Mouse (Mus musculus) hindbrain, embryonic 10.5 days (tissue): Measurements from ENCODE around the gene Tbx20. TPM values are rescaled to one million over a fixed set of nuclear protein-coding genes. Genes with fewer than 3 reads are reported as not detected.
A peak's percentile ranks its signal among the peaks of the same experiment; 100 is the strongest.

Experiments used
- DNase-seq: peaks from one replicate; pipeline ENCODE4 v3.0.0-alpha.2; 2017; ENCODE audit warnings: low spot score
- H3K27ac ChIP-seq: fragments of 300-500 bp; sonication (generic); 2 replicates; pipeline ENCODE4 v1.5.1; 2016; ENCODE audit warnings: mild to moderate bottlenecking, moderate library complexity
- H3K27me3 ChIP-seq: fragments of 300-500 bp; sonication (generic); 2 replicates; pipeline ENCODE4 v1.6.1; 2016; ENCODE audit warnings: mild to moderate bottlenecking; ENCODE audit not compliant: poor library complexity, insufficient read depth, severe bottlenecking
- H3K36me3 ChIP-seq: fragments of 300-500 bp; sonication (generic); 2 replicates; pipeline ENCODE4 v1.6.1; 2016; ENCODE audit warnings: mild to moderate bottlenecking, moderate library complexity
- H3K4me1 ChIP-seq: fragments of 300-500 bp; sonication (generic); replicated peaks from 2 replicates; pipeline ENCODE4 v1.6.1; 2016; ENCODE audit warnings: mild to moderate bottlenecking
- H3K4me3 ChIP-seq: fragments of 300-500 bp; sonication (generic); 2 replicates; pipeline ENCODE4 v1.5.1; 2016; ENCODE audit warnings: mild to moderate bottlenecking, moderate library complexity
- H3K9me3 ChIP-seq: fragments of 300-500 bp; sonication (generic); 2 replicates; pipeline ENCODE4 v1.6.1; 2016; ENCODE audit warnings: mild to moderate bottlenecking, moderate library complexity
- WGBS: fragments of 180-500 bp; shearing (Covaris S2); methylation state at CpG from one replicate; pipeline ENCODE4 v1.1.7; 2016; 5-methylcytosine and 5-hydroxymethylcytosine counted together
- polyA plus RNA-seq: library from polyadenylated mRNA; unstranded; fragments of >200 nt; fragmentation: Nextera tagmentation; extraction: Ambion mirVana; gene quantifications from 2 replicates; pipeline ENCODE4 v1.2.1, GENCODE M21; 2016

Gene Tbx20
- polyA plus RNA-seq, 1 experiment from 2014 or later: 4.3 TPM

DNA sequence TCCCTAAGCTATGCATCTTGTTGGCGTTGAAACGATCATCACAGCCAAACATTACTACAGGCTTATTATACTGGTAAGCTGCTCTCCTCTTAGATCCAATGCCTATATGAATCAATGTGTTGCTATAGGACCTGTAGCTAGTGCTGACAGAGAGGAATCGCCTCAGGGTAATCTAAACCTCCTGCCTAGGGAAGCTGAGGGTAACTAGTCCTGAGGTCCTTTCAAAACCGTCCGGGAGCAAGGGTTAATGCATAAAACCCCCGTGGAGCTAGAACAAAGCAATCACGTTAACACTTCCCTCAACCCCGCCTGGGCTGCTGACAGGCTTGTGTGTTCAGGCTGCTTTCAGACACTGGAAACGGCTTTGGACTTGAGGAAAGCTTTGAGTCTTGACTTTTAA is 2.4 kb upstream of the Tbx20 start:
- no peak overlapping the region for H3K27ac ChIP-seq
- no peaks in the 10 kb centered on the region for H3K36me3 ChIP-seq
- peak; percentile 53 for DNase-seq
- H3K4me3 ChIP-seq: no peak overlapping the region; the same call in 1 of the 2 replicates
- WGBS: under 1% methylated on average over 9 of the region's 9 CpGs
- peaks cover 100% of the 10 kb centered on the region for H3K27me3 ChIP-seq
- no peaks in the 10 kb centered on the region for H3K9me3 ChIP-seq
- H3K4me1 ChIP-seq: peaks cover 44% of the 10 kb centered on the region

DNA sequence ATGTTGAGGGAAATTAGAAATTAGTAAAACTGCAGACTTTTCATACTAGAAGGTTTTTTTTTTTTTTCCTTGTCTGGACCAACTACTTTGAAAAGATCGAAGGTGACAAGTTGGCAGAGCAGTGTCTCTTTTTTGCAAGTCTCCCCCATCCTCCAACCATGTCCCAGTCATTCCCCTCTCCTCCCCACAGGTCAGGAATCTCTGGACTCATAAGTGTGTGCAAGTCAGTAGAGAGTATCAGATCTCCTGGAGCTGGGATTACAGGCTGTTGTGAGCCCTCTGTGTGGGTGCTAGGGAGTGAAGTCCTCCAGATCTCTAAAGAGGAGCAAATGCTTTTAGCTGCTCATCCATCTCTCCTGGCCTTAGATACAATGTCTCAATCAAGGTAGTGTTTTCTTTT is 1.5 kb upstream of the Tbx20 start:
- Histone ChIP-seq H3K27me3 (peaks cover 100% of the 10 kb centered on the region), H3K27ac (no peak overlapping the region), H3K4me1 (peaks cover 37% of the 10 kb centered on the region), H3K9me3 (no peaks in the 10 kb centered on the region), H3K4me3 (no peak overlapping the region), H3K36me3 (no peaks in the 10 kb centered on the region)
- peak; percentile 18 for DNase-seq
- 11% methylated on average over 1 of the region's 1 CpGs for WGBS

GRCm38 (mm10) chr9:24775001-24775400 is 898 bp upstream of the Tbx20 start:
- Histone ChIP-seq H3K9me3 (no peaks in the 10 kb centered on the region), H3K27me3 (peaks cover 100% of the 10 kb centered on the region), H3K27ac (no peak overlapping the region), H3K4me3 (no peak overlapping the region), H3K36me3 (no peaks in the 10 kb centered on the region), H3K4me1 (peaks cover 39% of the 10 kb centered on the region)
- under 1% methylated on average over 9 of the region's 9 CpGs for WGBS
- peak; percentile 19 for DNase-seq

DNA sequence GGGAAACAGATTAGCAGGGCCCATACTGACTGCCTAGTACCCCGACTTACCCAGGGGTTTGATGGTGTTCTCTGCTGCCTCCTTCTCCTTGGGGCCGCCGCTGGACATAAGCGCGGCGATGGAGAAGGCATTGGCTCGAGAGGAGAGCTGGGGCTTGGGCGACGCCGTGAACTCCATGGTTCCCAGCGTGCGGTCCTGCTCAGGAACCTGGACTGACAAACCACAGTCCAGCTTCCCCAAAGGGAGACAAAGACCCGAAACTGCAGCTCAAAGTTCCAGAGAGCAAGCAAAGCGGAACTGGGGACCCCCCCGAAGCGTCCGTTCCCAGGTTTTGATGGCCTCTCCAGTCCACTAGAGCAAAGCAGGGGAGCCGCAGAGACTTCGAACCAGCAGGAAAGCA is 434 bp downstream of the Tbx20 start:
- peaks cover 100% of the 10 kb centered on the region for H3K27me3 ChIP-seq
- peaks cover 40% of the 10 kb centered on the region for H3K4me1 ChIP-seq
- under 1% methylated on average over 19 of the region's 19 CpGs for WGBS
- no peaks in the 10 kb centered on the region for H3K36me3 ChIP-seq
- H3K4me3 ChIP-seq: peak overlapping the region; percentile 51
- no peaks in the 10 kb centered on the region for H3K9me3 ChIP-seq
- no peak for DNase-seq
- peak overlapping the region; percentile 50 for H3K27ac ChIP-seq

GRCm38 (mm10) chr9:24773171-24773570 is 932 bp downstream of the Tbx20 start:
- DNase-seq: no peak
- peaks cover 100% of the 10 kb centered on the region for H3K27me3 ChIP-seq
- peak overlapping the region; percentile 51 for H3K4me3 ChIP-seq
- no peak overlapping the region for H3K27ac ChIP-seq
- peaks cover 39% of the 10 kb centered on the region for H3K4me1 ChIP-seq
- no peaks in the 10 kb centered on the region for H3K9me3 ChIP-seq
- no peaks in the 10 kb centered on the region for H3K36me3 ChIP-seq
- 1% methylated on average over 9 of the region's 9 CpGs for WGBS

DNA sequence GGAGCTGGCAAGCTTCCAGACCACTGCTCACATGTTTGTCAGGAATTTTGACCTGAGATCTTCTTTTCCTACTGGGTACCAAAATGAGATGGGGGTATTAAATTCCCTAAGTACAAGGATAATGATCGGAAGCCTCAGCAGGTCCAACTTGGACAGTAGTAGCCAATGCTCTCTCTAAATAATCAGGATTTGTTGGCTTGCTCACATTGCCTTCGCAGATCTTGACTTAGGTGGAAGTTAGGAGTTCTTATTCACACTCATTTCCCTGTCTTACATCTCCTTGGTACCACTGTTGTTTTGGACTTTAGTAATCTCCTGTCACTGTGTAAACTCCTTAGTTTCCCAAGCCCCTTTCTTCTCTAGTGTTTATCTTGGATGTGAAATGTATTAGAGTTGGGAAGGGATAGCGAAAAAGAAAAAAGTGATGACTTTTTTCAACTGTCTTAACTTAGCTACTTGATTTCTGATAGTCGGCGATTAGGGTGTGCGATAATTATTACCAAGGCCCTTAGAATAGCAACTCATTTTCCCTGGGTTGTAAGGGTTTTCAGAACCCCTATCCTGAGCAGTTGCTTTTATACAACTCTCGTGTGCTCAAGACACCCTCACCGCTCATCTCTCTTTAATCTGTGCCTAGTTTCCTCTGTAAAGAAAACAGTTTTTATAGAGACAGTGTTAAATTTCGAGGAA is 1.5 kb downstream of the Tbx20 start:
- H3K4me1 ChIP-seq: peaks cover 33% of the 10 kb centered on the region
- peak overlapping the region; percentile 16; the same call in 1 of the 2 replicates for H3K4me3 ChIP-seq
- WGBS: 7% methylated on average over 9 of the region's 9 CpGs
- peaks cover 100% of the 10 kb centered on the region for H3K27me3 ChIP-seq
- no peaks in the 10 kb centered on the region for H3K9me3 ChIP-seq
- H3K27ac ChIP-seq: no peak overlapping the region
- no peaks in the 10 kb centered on the region for H3K36me3 ChIP-seq
- no peak for DNase-seq

GRCm38 (mm10) chr9:24771713-24772112 is 2.4 kb downstream of the Tbx20 start:
- 10% methylated on average over 4 of the region's 4 CpGs for WGBS
- peaks cover 100% of the 10 kb centered on the region for H3K27me3 ChIP-seq
- no peaks in the 10 kb centered on the region for H3K36me3 ChIP-seq
- peaks cover 26% of the 10 kb centered on the region for H3K4me1 ChIP-seq
- no peak overlapping the region for H3K27ac ChIP-seq
- DNase-seq: peak; percentile 10
- H3K4me3 ChIP-seq: no peak overlapping the region; the same call in 1 of the 2 replicates
- H3K9me3 ChIP-seq: no peaks in the 10 kb centered on the region

- H3K9me3 ChIP-seq: no peaks in the 10 kb centered on the region
- no peaks in the 10 kb centered on the region for H3K36me3 ChIP-seq
- peaks cover 100% of the 10 kb centered on the region for H3K27me3 ChIP-seq
- 6% methylated on average over 8 of the region's 8 CpGs for WGBS
- no peak for DNase-seq
- no peak overlapping the region for H3K27ac ChIP-seq
- peak overlapping the region; percentile 37 for H3K4me3 ChIP-seq
- H3K4me1 ChIP-seq: peaks cover 20% of the 10 kb centered on the region
Measured at GRCm38 (mm10) chr9:24770941-24771405, 3.1 kb downstream of the Tbx20 start.

GRCm38 (mm10) chr9:24770149-24770940 is 3.8 kb downstream of the Tbx20 start:
- peak; percentile 55 for DNase-seq
- H3K27me3 ChIP-seq: peaks cover 99% of the 10 kb centered on the region
- WGBS: under 1% methylated on average over 41 of the region's 41 CpGs
- peak overlapping the region; percentile 29; the same call in 1 of the 2 replicates for H3K27ac ChIP-seq
- no peaks in the 10 kb centered on the region for H3K36me3 ChIP-seq
- H3K9me3 ChIP-seq: no peaks in the 10 kb centered on the region
- peaks cover 20% of the 10 kb centered on the region for H3K4me1 ChIP-seq
- H3K4me3 ChIP-seq: peak overlapping the region; percentile 37

DNA sequence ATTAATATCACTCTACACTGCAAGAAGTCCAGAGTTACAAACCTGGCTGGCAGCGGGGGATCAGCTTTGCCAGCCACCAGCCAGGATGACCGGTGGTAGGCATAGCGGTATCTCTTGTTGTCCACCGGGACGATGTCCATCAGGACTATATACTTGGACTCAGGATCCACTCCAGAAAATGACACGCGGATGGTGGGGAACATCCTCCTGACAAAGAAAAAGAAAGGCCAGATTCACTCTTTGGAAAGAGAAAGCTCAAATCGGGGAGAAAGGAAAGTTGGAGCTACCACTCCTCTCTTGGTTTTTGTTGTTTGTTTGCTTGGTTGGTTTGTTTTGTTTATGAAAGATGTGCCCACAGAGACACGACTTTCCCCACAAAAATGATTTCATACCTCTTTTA is 4.5 kb downstream of the Tbx20 start:
- H3K9me3 ChIP-seq: no peaks in the 10 kb centered on the region
- peak overlapping the region; percentile 37 for H3K4me3 ChIP-seq
- peaks cover 97% of the 10 kb centered on the region for H3K27me3 ChIP-seq
- 3% methylated on average over 9 of the region's 9 CpGs for WGBS
- H3K4me1 ChIP-seq: peaks cover 20% of the 10 kb centered on the region
- H3K27ac ChIP-seq: no peak overlapping the region
- no peaks in the 10 kb centered on the region for H3K36me3 ChIP-seq
- DNase-seq: peak; percentile 31

DNA sequence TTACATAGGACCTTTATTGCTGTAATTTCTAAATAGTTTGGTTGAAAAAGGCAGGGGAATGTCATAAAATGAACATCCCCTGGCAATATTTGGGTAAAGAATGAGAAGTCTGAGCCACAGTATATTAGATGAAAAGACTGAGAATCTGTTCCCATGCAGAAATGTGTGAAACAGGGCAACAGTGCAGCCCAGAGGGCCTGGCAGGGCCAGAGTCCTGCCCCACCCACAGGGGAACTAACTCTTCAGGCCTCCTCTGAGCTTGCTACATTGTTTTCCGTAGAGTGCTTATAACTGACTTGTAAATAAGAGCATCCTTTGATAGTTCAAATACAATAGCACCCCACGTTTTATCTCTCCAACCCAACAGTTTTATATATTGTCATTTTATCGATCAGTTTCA is 7.0 kb downstream of the Tbx20 start:
- no peak overlapping the region for H3K4me3 ChIP-seq
- no peaks in the 10 kb centered on the region for H3K36me3 ChIP-seq
- WGBS: 33% methylated on average over 3 of the region's 3 CpGs
- no peaks in the 10 kb centered on the region for H3K9me3 ChIP-seq
- H3K4me1 ChIP-seq: peaks cover 7% of the 10 kb centered on the region
- no peak overlapping the region for H3K27ac ChIP-seq
- peaks cover 76% of the 10 kb centered on the region for H3K27me3 ChIP-seq
- no peak for DNase-seq

DNA sequence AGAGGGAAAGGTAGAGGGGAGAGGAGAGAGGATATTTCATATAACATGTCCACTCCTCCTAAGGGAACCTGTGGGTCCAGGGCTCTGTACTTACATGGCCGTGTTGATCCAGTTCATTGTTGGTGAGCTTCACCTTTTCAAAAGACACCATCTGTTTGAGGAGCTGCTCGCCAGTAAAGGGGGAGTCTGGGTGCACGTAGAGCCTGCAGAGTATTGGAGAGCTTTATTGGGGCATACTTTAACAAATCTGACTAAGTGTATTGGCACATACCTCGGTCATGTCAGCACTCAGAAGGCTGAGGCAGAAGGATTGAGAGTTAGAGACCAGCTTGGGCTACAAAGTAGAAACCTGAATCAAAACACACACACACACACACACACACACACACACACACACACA is 8.5 kb downstream of the Tbx20 start:
- Histone ChIP-seq H3K4me1 (peaks cover 6% of the 10 kb centered on the region), H3K36me3 (no peaks in the 10 kb centered on the region), H3K27me3 (peaks cover 62% of the 10 kb centered on the region), H3K9me3 (no peaks in the 10 kb centered on the region), H3K27ac (no peak overlapping the region), H3K4me3 (no peak overlapping the region)
- no peak for DNase-seq
- 60% methylated on average over 4 of the region's 4 CpGs for WGBS

DNA sequence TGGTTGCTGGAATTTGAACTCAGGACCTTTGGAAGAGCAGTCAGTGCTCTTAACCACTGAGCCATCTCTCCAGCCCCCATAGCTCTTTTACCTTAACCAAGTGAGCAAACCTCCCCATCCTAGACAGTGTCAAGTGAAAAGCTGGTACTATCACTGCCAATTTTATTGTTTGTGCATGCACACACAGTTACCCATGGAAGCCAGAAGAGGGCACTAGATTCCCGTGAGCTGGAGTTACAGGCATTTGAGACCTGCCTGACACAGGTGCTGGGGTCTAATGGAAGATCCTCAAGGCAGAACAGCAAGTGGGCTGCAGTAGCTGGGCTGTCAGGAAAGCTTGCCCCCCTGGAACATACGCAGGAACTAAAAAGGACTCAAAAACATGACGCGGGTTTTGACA is 13.6 kb downstream of the Tbx20 start:
- Histone ChIP-seq H3K27ac (no peak overlapping the region), H3K27me3 (peaks cover 10% of the 10 kb centered on the region), H3K9me3 (no peaks in the 10 kb centered on the region), H3K4me1 (no peaks in the 10 kb centered on the region), H3K4me3 (no peak overlapping the region), H3K36me3 (no peaks in the 10 kb centered on the region)
- WGBS: 35% methylated on average over 4 of the region's 4 CpGs
- peak; percentile 19 for DNase-seq
